Mouse (Mus musculus) gastrocnemius, postnatal 10 days (tissue): ENCODE measurements around the gene Ncapd3. TPM values are rescaled to one million over a fixed set of nuclear protein-coding genes. Genes with fewer than 3 reads are reported as not detected.

ENCODE experiments used
- DNase-seq: peaks from one replicate; pipeline ENCODE4 v3.0.0; 2021; ENCODE audit warnings: mixed read lengths
- long read RNA-seq, 2 experiments: library from polyadenylated mRNA; stranded (forward); transcript quantifications; one replicate each; pipeline ENCODE4 v2.0.0; 2021
- total RNA-seq, 2 experiments: library from RNA; stranded (reverse); gene quantifications; 2 replicates each; pipeline ENCODE4 v1.2.3; 2021

Gene Ncapd3
- total RNA-seq = 10 to 100 TPM in 1 of 2 experiments, 1 to 10 TPM in 1; 9.9 to 11.7 TPM
- long read RNA-seq, experiment 1, full-length matches to known transcripts = 3 of 6 reads
- long read RNA-seq, experiment 1, partial matches to known transcripts = 2 of 6 reads
- long read RNA-seq, experiment 1, other reads (novel, unspliced or antisense) = 1 of 6 reads
- long read RNA-seq, experiment 2, full-length matches to known transcripts = 2 of 6 reads
- long read RNA-seq, experiment 2, partial matches to known transcripts = 0 of 6 reads
- long read RNA-seq, experiment 2, other reads (novel, unspliced or antisense) = 4 of 6 reads

GRCm38 (mm10) chr9:27029828-27030762, at the start of gene Ncapd3, which contains the start of gene Vps26b:
Ncapd3 (plus strand) TSS chr9:27030175.
Vps26b (minus strand) TSS chr9:27030065.
- DNase-seq = peak; percentile 94

DNA sequence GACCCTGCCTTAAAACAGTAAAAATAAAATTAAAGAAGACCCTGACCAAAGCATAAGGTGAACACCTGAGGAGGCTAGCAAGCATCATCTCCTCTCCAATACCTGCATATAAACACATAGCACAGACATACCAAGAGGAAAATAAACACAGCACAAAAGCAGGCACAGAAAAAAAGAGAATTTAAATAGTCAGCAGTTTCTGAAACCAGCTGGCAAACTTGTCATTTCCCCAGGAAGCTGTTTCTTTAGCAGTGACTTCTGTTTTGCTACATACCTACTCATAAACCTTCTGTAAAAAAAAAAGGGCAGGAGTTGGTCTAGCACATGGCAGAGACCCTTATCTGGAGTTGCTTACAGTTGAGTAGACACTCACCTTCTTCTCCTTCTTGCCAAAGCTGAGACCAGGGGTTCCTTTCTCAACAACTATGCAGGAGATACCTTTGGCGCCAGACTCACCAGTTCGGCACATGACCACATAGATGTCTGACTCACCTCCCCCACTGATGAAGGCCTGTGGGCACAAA, 44.8 kb upstream of the Ncapd3 start:
- no peak for DNase-seq

GRCm38 (mm10) chr9:26985668-26986277, 44.2 kb upstream of the Ncapd3 start:
- no peak for DNase-seq

- DNase-seq = no peak
Observed at GRCm38 (mm10) chr9:26990181-26990580, 39.8 kb upstream of the Ncapd3 start.

DNA sequence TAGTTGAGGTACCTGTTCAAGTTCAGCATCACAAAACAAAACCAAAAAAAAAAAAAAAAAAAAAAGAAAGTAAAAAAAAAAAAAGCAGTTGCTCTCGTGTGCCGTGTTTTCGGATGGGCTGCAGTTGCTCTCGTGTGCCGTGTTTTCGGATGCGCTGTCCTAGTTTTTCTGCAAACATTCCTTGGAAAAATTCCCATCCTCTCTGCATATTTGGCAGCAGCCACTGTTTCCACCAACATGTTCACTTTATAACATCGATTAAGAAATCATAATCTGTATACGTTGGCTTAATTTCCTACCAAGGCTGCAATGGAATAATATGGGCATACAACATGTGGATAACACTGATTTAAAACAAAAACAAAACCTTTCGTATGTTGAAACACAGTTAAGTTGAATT, 36.9 kb upstream of the Ncapd3 start:
- no peak for DNase-seq

DNA sequence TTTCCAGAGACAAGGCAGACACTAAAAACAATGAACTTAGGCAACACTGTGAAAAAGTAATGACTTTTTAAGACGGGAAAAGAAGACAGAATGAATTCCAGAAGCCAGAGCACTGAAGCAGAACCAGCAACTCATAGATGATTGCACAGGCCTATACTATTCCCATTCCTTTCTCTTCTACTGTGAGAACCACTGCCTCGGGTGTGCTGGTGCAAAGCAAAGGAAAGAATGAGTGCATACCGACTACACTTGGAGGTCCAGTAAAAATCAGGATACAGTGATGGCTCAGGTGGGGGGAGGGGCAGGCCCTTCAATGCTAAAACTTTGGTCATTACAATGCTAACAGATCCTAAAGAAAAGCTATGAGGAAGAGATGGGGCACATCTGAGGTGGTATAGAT, 36.1 kb upstream of the Ncapd3 start:
- DNase-seq = no peak

DNA sequence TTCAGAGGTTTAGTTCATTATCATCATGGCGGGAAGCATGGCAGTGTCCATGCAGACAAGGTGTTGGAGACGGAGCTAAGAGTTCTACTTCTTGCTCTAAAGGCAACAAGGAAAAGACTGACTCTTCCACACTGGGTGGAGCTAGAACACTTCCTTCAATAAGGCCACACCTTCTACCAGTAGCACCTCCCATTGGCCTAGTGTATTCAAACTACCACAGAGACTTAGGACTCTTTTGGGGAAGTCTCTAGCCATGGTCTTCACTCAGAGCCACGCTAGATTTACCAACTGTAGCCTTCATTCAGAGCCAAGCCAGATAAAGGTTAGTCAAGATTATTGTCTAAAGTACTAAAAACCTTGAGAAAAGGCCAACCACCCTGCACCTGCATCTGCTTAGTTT, 32.9 kb upstream of the Ncapd3 start:
- DNase-seq = no peak

DNA sequence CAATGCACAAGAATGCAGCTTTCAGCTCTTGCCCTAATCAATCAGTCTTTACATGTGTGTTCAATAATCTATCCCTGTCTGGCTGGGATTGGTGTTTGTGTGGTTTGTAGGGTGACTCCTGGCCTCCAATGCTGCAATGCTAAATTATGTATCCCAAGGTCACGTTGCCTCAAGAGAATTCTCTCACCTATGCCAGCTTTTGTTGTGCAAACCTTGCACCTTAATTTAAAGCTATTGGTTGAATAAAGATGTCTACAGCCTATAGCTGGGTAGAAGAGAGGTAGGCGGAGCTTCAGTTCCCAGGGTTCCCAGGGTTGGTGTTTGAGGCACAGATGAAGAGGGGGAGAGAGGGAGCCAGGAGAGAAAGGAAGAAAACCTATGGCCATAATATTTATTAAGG, 32.5 kb upstream of the Ncapd3 start:
- no peak for DNase-seq

- no peak for DNase-seq
Observed at GRCm38 (mm10) chr9:26998669-26999460, 31.1 kb upstream of the Ncapd3 start.

- DNase-seq = peak; percentile 93
Observed at GRCm38 (mm10) chr9:26999461-27000395, 30.2 kb upstream of the Ncapd3 start, which contains the start of the genes Acad8 and Thyn1. Acad8 (minus strand) TSS chr9:26999566. Thyn1 (plus strand) TSS chr9:26999710.

DNA sequence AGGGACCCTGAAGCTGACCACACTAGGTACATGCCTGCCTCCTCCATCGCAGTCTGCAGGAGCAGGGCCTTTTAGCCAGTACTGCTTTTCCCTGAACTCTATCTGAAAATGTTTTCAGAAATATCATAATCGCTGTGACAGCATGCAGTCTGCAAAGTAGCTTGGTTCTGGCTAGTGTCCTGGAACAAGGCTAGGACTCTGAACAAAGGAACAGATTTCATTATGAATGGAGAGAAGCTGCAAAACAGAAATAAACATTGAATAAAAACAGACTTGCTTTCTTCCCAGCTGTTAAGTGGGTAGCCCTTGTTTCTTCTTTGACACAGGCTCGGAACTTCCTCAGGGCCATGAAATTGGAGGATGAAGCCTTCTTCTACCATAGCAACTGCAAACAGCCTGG, 24.7 kb upstream of the Ncapd3 start:
- no peak for DNase-seq

GRCm38 (mm10) chr9:27005933-27006332, 24.0 kb upstream of the Ncapd3 start:
- no peak for DNase-seq

DNA sequence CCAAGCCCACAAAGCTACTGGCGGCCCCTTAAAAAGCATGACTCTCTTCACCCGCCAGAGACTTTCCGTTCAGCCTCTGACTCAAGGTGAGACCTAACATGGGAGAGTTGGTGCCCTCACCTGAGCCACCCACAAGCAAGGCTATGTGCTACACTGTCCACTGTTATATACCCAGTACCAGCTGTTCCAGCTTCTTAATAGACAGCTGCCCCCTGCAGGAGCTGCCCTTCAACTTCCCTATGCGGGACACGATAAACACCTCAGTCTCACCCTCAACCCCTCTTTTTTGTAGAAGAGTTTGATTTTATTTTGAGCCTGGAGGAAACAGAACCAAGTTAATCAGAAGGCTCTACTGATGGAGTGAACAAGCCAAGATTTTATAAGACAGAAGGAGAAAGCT, 23.1 kb upstream of the Ncapd3 start:
- no peak for DNase-seq

- DNase-seq = no peak
Observed at GRCm38 (mm10) chr9:27009231-27009630, 20.7 kb upstream of the Ncapd3 start.

DNA sequence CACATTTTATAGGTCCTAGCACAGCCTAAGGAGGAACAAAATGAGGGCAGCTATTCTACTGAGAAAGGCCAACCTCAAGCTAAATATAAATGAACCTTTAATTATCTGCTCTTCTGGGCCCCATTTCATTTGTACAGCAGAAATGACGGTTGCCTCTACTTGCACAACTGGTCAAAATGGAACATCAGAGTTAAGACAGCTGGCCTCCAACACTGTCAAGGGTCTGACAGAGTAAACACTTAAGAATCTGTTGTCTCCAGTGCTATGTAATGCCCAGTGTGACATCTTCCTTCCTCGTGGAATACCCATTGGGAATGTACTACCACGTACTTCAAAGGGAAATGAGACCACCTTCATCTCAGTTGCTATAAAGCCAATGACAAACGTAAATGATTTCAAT, 18.4 kb upstream of the Ncapd3 start:
- DNase-seq = no peak

DNA sequence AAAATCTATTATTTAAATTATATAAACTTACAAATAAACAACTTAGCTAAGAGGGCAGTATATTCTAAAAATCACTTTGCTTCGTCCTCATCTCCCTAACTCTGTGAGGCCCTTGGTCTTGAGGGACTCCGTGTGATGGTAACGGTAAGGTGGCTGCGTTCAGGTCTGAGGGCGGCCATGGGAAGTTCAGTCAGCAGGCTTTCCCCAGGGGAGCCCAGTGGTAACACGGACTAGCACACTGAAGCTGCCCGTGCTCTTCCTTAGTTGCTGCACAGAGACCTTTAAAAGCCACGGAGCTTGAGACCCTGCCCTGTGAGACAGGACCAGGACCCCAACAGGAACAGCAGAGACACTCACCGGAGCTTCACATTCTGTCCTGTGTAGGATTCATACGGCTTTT, 11.0 kb upstream of the Ncapd3 start:
- no peak for DNase-seq

GRCm38 (mm10) chr9:27023681-27024080, 6.3 kb upstream of the Ncapd3 start:
- no peak for DNase-seq

- no peak for DNase-seq
Observed at GRCm38 (mm10) chr9:27026708-27027107, 3.3 kb upstream of the Ncapd3 start.

- DNase-seq = peak; percentile 54
Observed at GRCm38 (mm10) chr9:27029022-27029827, 750 bp upstream of the Ncapd3 start.

- DNase-seq = no peak
Observed at GRCm38 (mm10) chr9:27030763-27031100, 757 bp downstream of the Ncapd3 start.
